Mouse (Mus musculus) heart, postnatal 0 days (tissue): ENCODE measurements at regions not wholly inside any gene's neighbourhood (a gene's known extent, or its start where the extent isn't known, plus 50 kb on each side); places are given as distances from the start of the nearest gene placed in this dataset.

Experiments used
- CTCF ChIP-seq: IDR thresholded peaks from 2 replicates; pipeline ENCODE4 v1.5.1; 2016; ENCODE audit warnings: antibody characterized with exemption, control low read depth, low read depth
- EP300 ChIP-seq: IDR thresholded peaks from 2 replicates; pipeline ENCODE4 v1.6.1; 2016; ENCODE audit warnings: antibody characterized with exemption, low read depth

GRCm38 (mm10) chr3:35473351-35473750 lies 280.6 kb upstream of the Atp11b start:
- TF ChIP-seq CTCF (no peak), EP300 (no peak)
